Mouse (Mus musculus): ENCODE data around the gene Gm28048.

Gene Gm28048

DNA sequence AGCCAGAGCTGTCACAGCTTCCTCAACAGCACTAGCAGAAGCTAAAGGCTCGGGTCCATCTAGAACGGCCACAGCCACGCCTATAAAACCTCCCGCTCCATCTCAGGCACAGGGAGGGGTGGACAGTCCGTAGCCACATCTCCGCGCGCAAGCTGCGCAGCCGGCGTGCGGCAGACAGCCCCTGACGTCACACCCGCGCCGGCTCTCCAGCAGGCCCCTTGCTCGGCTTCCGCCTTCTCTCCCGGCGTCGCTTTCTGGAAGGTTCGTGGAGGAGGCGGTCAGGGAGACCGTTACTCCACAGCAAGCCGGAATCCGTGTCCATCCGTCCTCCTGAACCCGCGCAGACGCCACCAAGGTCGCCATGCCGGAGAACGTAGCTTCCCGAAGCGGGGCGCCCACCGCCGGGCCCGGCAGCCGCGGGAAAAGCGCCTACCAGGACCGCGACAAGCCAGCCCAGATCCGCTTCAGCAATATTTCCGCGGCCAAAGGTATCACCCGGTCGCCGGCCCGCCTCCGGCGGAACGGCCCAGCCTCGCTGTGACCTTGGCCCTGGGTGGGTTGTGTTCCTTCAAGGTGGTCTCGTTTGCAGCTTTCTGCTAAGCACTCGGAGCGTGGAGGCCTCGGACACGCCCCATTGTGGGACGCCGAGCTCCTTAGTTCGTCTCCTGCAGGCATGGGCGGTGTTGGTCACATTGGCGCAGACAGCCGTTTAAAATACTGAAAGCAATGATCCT lies 8.7 kb upstream of the Gm28048 start, which contains the start of gene Cct4:
Gene Cct4, plus strand, starts transcription at position 127 of the 734 bp plus-strand sequence.
- in situ Hi-C loops (cut with MboI; ENCODE audit: low sequenced_read_pairs): no loop called here

- in situ Hi-C loops (cut with MboI; ENCODE audit: low sequenced_read_pairs): no loop called here
Observed at GRCm38 (mm10) chr11:22989786-22990185, 7.9 kb upstream of the Gm28048 start.

- in situ Hi-C loops (cut with MboI; ENCODE audit: low sequenced_read_pairs): no loop called here
Observed at GRCm38 (mm10) chr11:22987357-22987756, 5.5 kb upstream of the Gm28048 start.

GRCm38 (mm10) chr11:22985510-22985909 lies 3.6 kb upstream of the Gm28048 start:
- in situ Hi-C loops (cut with MboI; ENCODE audit: low sequenced_read_pairs): no loop called here

GRCm38 (mm10) chr11:22982846-22983245 lies 956 bp upstream of the Gm28048 start:
- in situ Hi-C loops (cut with MboI; ENCODE audit: low sequenced_read_pairs): no loop called here

- in situ Hi-C loops (cut with MboI; ENCODE audit: low sequenced_read_pairs): no loop called here
Observed at GRCm38 (mm10) chr11:22981543-22981950, 343 bp downstream of the Gm28048 start.

GRCm38 (mm10) chr11:22981041-22981440 lies 849 bp downstream of the Gm28048 start:
- in situ Hi-C loops (cut with MboI; ENCODE audit: low sequenced_read_pairs): no loop called here

DNA sequence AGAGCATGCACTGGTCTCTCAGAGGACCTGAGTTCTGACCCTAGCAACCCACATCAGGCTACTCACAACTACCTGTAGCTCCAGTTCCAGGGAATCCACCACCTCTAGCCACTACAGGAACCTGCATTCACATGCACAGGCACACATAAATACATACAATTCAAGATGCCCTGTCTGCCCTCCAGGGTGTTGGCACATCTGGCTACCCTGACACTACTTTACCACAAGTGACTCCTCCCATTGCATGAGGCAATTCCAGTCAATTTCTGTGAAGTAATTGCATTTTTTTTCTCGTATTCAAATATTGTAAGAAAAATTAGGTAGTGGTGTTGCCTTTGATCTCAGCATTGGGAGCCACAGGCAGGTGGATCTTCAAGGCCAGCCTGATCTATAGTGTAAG lies 2.7 kb downstream of the Gm28048 start:
- in situ Hi-C loops (cut with MboI; ENCODE audit: low sequenced_read_pairs): no loop called here

DNA sequence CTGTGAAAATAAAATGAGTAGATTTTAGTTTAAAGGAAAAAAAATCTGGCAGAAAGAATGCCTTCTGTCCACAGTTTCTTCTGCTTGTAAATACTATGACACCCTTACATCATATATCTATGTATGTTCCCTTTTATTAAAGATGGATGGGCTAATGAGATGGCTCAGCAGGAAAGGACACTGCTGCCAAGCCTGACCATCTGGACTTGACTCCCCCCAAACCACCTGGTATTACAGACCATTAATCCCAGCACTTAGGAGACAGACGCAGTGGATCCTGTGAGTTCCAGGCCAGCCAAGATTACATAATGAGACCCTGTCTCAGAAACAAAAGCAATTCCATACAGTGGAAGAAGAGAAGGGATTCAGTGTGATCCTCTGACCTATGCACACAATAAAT lies 3.2 kb downstream of the Gm28048 start:
- in situ Hi-C loops (cut with MboI; ENCODE audit: low sequenced_read_pairs): no loop called here

- in situ Hi-C loops (cut with MboI; ENCODE audit: low sequenced_read_pairs): no loop called here
Observed at GRCm38 (mm10) chr11:22978215-22978614, 3.7 kb downstream of the Gm28048 start.

DNA sequence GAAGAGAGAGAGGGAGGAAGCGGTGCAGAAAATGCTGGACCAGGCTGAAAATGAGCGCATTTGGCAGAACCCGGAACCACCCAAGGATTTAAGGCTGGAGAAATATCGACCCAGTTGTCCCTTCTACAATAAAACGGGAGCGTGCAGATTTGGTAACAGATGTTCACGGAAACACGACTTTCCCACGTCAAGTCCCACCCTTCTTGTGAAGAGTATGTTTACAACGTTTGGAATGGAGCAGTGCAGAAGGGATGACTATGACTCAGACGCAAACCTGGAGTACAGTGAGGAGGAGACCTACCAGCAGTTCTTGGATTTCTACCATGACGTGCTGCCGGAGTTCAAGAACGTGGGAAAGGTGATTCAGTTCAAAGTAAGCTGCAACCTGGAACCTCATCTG lies 8.3 kb downstream of the Gm28048 start:
- in situ Hi-C loops (cut with MboI; ENCODE audit: low sequenced_read_pairs): no loop called here

DNA sequence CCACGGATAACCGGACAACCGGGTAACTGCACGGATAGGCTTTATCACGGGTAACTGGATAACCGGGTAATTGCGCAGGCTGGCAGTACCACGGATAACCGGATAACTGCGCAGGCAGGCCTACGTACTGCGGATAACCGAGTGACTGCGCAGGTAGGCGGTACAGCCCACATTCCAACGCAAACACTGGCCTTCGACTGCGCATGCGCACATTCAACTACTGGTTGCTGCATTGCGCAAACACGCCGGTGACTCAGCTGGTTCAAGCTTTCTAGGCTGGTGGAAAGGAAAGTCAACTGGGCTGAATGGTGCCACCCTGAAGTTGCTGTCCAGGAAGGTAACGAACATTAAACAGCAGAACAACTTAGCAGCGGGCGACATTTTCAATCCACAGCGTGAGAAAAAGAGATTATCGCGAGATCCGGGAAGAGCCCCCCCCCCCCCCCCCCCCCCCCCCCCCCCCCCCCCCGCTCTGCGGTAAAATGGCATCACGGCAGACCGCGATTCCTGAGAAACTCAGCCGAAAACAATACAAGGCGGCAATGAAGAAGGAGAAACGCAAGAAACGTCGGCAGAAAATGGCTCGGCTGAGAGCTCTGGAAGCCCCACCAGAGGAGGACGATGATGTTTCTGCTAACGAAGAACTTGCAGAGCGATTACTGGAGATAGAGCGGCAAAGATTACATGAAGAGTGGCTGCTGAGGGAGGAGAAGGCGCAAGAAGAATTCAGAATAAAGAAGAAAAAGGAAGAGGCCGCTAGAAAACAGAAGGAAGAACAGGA lies 9.0 kb downstream of the Gm28048 start:
- in situ Hi-C loops (cut with MboI; ENCODE audit: low sequenced_read_pairs): no loop called here

DNA sequence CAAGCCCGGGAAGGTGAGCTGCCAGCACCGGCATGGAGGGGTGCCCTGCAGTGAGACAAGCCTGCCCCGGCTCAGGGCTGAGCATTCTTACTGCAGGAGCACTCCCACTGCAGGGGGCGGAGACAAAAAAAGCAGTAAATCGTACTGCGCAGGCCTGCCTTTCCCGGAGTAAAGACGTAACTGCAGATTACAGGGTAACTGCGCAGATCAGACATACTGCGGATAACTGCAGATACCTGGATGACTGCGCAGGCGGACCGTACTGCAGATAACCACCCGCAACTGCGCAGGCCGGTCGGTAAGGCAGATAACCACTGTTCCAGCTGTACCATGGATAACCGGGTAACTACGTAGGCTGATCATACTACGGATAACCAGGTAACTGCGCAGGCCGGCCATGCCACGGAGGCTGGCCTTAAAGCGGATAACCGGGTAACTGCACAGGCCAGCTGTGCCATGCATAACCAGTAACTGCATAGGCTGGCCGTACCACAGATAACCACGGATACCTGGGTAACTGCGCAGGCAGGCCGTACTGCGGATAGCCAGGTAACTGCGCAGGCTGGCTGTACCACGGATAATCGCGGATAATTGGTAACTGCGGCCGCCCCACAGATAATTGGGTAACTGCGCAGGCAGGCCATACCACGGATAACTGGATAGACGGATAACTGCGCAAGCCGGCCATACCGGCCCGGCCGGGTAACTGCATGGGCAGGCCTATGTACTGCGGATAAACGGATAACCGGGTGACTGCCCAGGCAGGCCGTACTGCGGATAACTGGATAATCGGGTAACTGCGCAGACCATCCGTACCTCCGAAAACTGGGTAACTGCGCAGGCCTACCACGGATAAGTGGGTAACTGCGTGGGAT lies 9.8 kb downstream of the Gm28048 start, which contains the start of gene Zrsr1:
Gene Zrsr1, plus strand, starts transcription at position 171 of the 875 bp plus-strand sequence.
- in situ Hi-C loops (cut with MboI; ENCODE audit: low sequenced_read_pairs): no loop called here

GRCm38 (mm10) chr11:22970546-22970945 lies 11.3 kb downstream of the Gm28048 start:
- in situ Hi-C loops (cut with MboI; ENCODE audit: low sequenced_read_pairs): no loop called here

DNA sequence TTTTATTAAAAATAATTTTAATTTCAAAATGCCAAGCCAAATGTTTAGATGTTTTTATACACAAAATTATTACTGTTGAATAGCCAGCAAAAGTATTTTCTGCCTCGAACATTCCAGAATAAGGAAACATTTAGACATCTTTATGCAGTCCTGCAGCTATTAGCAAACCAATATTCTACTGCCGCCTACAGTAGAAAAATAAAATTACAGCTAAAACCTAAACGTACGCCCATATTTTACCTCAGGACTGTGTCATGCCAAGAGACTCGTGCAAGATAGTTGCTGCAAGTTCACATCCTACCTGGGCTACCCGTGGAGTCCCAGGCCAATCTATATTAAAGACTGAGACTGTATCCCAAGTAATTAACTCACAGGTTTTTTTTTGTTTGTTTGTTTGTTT lies 12.4 kb downstream of the Gm28048 start:
- in situ Hi-C loops (cut with MboI; ENCODE audit: low sequenced_read_pairs): no loop called here

- in situ Hi-C loops (cut with MboI; ENCODE audit: low sequenced_read_pairs): no loop called here
Observed at GRCm38 (mm10) chr11:22965503-22965902, 16.4 kb downstream of the Gm28048 start.

DNA sequence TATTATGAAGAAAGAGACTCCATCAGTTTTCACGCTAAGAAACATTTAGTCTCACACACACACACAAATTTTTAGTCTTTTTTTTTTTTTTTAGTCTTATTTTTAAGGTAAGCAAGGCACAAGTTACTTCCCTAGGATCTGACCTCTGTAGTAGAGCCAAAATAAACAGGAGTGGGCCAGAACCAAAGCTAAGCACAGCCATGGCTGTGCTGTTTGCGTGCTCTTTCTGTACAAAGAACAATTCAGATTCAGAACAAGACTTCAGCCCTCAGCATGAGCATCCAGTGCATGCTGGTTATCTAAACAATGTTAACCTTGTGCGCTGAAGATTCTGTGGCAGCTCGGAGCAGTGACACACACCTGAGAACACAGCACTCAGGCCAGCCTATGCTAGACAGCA lies 17.5 kb downstream of the Gm28048 start:
- in situ Hi-C loops (cut with MboI; ENCODE audit: low sequenced_read_pairs): no loop called here

GRCm38 (mm10) chr11:22962101-22962500 lies 19.8 kb downstream of the Gm28048 start:
- in situ Hi-C loops (cut with MboI; ENCODE audit: low sequenced_read_pairs): no loop called here

GRCm38 (mm10) chr11:22957791-22958374 lies 24.0 kb downstream of the Gm28048 start:
- in situ Hi-C loops (cut with MboI; ENCODE audit: low sequenced_read_pairs): loop anchor here (5.0 to 10.0 kb wide), 2 partner anchors 321 to 733 kb away; no protein-coding TSS in a partner anchor

GRCm38 (mm10) chr11:22956830-22957229 lies 25.1 kb downstream of the Gm28048 start:
- in situ Hi-C loops (cut with MboI; ENCODE audit: low sequenced_read_pairs): loop anchor here (5.0 to 10.0 kb wide), 2 partner anchors 320 to 732 kb away; no protein-coding TSS in a partner anchor

Data from CH12F3 (cell line).